Mouse (Mus musculus): ENCODE measurements around the gene Abat. TPM values are rescaled to one million over a fixed set of nuclear protein-coding genes. Genes with fewer than 3 reads are reported as not detected.

Abat gene
- total RNA-seq (2012; rRNA removed): 2.3 and 4.3 TPM in 2 replicates

- no peaks in the 10 kb centered on the region for H3K36me3 ChIP-seq (ENCODE audit: control insufficient read depth, insufficient read depth, low read length, poor library complexity, severe bottlenecking)
- peak; percentile 83 for DNase-seq (ENCODE audit: low read depth, low spot score)
Measured at GRCm38 (mm10) chr16:8513236-8513906, at the start of gene Abat. Gene Abat, plus strand, starts transcription at chr16:8513429.

DNA sequence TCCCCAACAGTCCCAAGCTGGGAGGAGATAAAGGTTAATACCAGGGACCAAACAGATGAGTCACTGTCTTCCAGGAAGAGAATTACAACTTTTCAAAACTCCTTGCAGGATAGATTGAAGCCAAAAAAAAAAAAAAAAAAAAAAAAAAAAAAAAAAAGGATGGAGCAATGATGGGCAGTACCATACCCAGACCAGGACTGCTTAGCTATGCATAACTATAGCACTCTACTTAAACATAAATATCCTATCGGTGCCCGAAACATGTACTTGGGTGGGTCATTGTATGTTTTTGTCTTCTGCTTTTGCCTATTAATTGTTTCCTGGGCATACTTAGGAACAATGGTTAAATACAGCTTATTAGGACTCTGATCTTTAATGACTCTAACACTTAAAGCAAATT lies 43.1 kb upstream of the Abat start:
- in situ Hi-C loops (cut with MboI; ENCODE audit: low sequenced_read_pairs in 2 of 2, unreplicated experiment in 2 of 2): no loop called here
- Histone ChIP-seq H3K4me3 (ENCODE audit: insufficient read depth in 1 of 2, low read depth in 1 of 2, low read length in 2 of 2, poor library complexity in 1 of 2, severe bottlenecking in 1 of 2) (peak overlapping the region in 1 of 2 experiments; percentile 87; a peak in 1 of 4 replicates), H3K36me3 (ENCODE audit: control insufficient read depth, insufficient read depth, low read length, poor library complexity, severe bottlenecking) (no peaks in the 10 kb centered on the region), H3K4me1 (ENCODE audit: control insufficient read depth in 2 of 2, insufficient read depth in 2 of 2, low read length in 2 of 2, poor library complexity in 1 of 2) (no peaks in the 10 kb centered on the region; a peak in 1 of 4 replicates), H3K27ac (ENCODE audit: insufficient read depth, low read depth, low read length, poor library complexity, severe bottlenecking) (no peak overlapping the region), H3K9me3 (ENCODE audit: control insufficient read depth, insufficient read depth, low read depth, low read length) (no peaks in the 10 kb centered on the region), H3K9ac (ENCODE audit: insufficient read depth, low read depth, low read length, poor library complexity, severe bottlenecking) (no peak overlapping the region; the same call in 1 of the 2 replicates)
- TF ChIP-seq HCFC1 (IDR thresholded peaks at IDR 0.05; ENCODE audit: borderline replicate concordance, insufficient read depth, low read length) (no peak), ZNF384 (IDR thresholded peaks at IDR 0.05; ENCODE audit: low read depth, low read length) (0 out of 2 replicates have a peak, but pooled peaks have one; percentile 66)
- DNase-seq (ENCODE audit: low read depth, low spot score): no peak

More at GRCm38 (mm10) chr16:8513236-8513906, at the start of gene Abat:
- Histone ChIP-seq H3K9me3 (ENCODE audit: control insufficient read depth, insufficient read depth, low read depth, low read length) (no peaks in the 10 kb centered on the region), H3K4me1 (ENCODE audit: control insufficient read depth in 2 of 2, insufficient read depth in 2 of 2, low read length in 2 of 2, poor library complexity in 1 of 2) (no peaks in the 10 kb centered on the region; a peak in 1 of 4 replicates), H3K4me3 (ENCODE audit: insufficient read depth in 1 of 2, low read depth in 1 of 2, low read length in 2 of 2, poor library complexity in 1 of 2, severe bottlenecking in 1 of 2) (peak within 1 kb of the TSS; percentile 67 to 73), H3K9ac (ENCODE audit: insufficient read depth, low read depth, low read length, poor library complexity, severe bottlenecking) (peak within 1 kb of the TSS; percentile 79), H3K27ac (ENCODE audit: insufficient read depth, low read depth, low read length, poor library complexity, severe bottlenecking) (no peak within 1 kb of the TSS)
- in situ Hi-C loops (cut with MboI; ENCODE audit: low sequenced_read_pairs in 2 of 2, unreplicated experiment in 2 of 2): no loop called here
- TF ChIP-seq ZC3H11A (IDR thresholded peaks at IDR 0.05; ENCODE audit: borderline replicate concordance, low read depth, low read length): no peak
- no peak for TF ChIP-seq ZNF384 (IDR thresholded peaks at IDR 0.05; ENCODE audit: low read depth, low read length)
- TF ChIP-seq HCFC1 (IDR thresholded peaks at IDR 0.05; ENCODE audit: borderline replicate concordance, insufficient read depth, low read length): no peak
- TF ChIP-seq CHD2 (IDR thresholded peaks at IDR 0.05; ENCODE audit: low read depth, low read length): no peak
- TF ChIP-seq MAFK (IDR thresholded peaks at IDR 0.05; ENCODE audit: insufficient read depth, low read depth, low read length): no peak

GRCm38 (mm10) chr16:8470603-8471481 lies 42.4 kb upstream of the Abat start, which contains the start of gene Mettl22:
Gene Mettl22, plus strand, starts transcription at chr16:8470788.
- peak; percentile 85 for DNase-seq (ENCODE audit: low read depth, low spot score)
- Histone ChIP-seq H3K9me3 (ENCODE audit: control insufficient read depth, insufficient read depth, low read depth, low read length) (no peaks in the 10 kb centered on the region), H3K27ac (ENCODE audit: insufficient read depth, low read depth, low read length, poor library complexity, severe bottlenecking) (peak within 1 kb of the TSS; percentile 45), H3K4me3 (ENCODE audit: insufficient read depth in 1 of 2, low read depth in 1 of 2, low read length in 2 of 2, poor library complexity in 1 of 2, severe bottlenecking in 1 of 2) (peak within 1 kb of the TSS; percentile 81 to 87), H3K36me3 (ENCODE audit: control insufficient read depth, insufficient read depth, low read length, poor library complexity, severe bottlenecking) (no peaks in the 10 kb centered on the region), H3K4me1 (ENCODE audit: control insufficient read depth in 2 of 2, insufficient read depth in 2 of 2, low read length in 2 of 2, poor library complexity in 1 of 2) (no peaks in the 10 kb centered on the region; a peak in 1 of 4 replicates), H3K9ac (ENCODE audit: insufficient read depth, low read depth, low read length, poor library complexity, severe bottlenecking) (peak within 1 kb of the TSS; percentile 89)
- TF ChIP-seq HCFC1 (IDR thresholded peaks at IDR 0.05; ENCODE audit: borderline replicate concordance, insufficient read depth, low read length) (no peak; the same call in 1 of the 2 replicates), MAFK (IDR thresholded peaks at IDR 0.05; ENCODE audit: insufficient read depth, low read depth, low read length) (no peak), ZNF384 (IDR thresholded peaks at IDR 0.05; ENCODE audit: low read depth, low read length) (no peak), ZC3H11A (IDR thresholded peaks at IDR 0.05; ENCODE audit: borderline replicate concordance, low read depth, low read length) (no peak), CHD2 (IDR thresholded peaks at IDR 0.05; ENCODE audit: low read depth, low read length) (no peak)
- in situ Hi-C loops (cut with MboI; ENCODE audit: low sequenced_read_pairs in 2 of 2, unreplicated experiment in 2 of 2): no loop called here

GRCm38 (mm10) chr16:8487396-8488005 lies 25.7 kb upstream of the Abat start:
- no peak overlapping the region for H3K27ac ChIP-seq (ENCODE audit: insufficient read depth, low read depth, low read length, poor library complexity, severe bottlenecking)
- peaks cover 33% of the 10 kb centered on the region; the same call in 1 of the 2 replicates for H3K36me3 ChIP-seq (ENCODE audit: control insufficient read depth, insufficient read depth, low read length, poor library complexity, severe bottlenecking)

More at GRCm38 (mm10) chr16:8487396-8488005, 25.7 kb upstream of the Abat start:
- H3K9me3 ChIP-seq (ENCODE audit: control insufficient read depth, insufficient read depth, low read depth, low read length): no peaks in the 10 kb centered on the region
- H3K9ac ChIP-seq (ENCODE audit: insufficient read depth, low read depth, low read length, poor library complexity, severe bottlenecking): no peak overlapping the region
- peaks cover 0 to 3% of the 10 kb centered on the region in 2 experiments; a peak in 2 of 4 replicates for H3K4me1 ChIP-seq (ENCODE audit: control insufficient read depth in 2 of 2, insufficient read depth in 2 of 2, low read length in 2 of 2, poor library complexity in 1 of 2)
- no peak overlapping the region for H3K4me3 ChIP-seq (ENCODE audit: insufficient read depth in 1 of 2, low read depth in 1 of 2, low read length in 2 of 2, poor library complexity in 1 of 2, severe bottlenecking in 1 of 2)
- in situ Hi-C loops (cut with MboI; ENCODE audit: low sequenced_read_pairs in 2 of 2, unreplicated experiment in 2 of 2): no loop called here
- TF ChIP-seq MAFK (IDR thresholded peaks at IDR 0.05; ENCODE audit: insufficient read depth, low read depth, low read length): no peak
- no peak for TF ChIP-seq ZNF384 (IDR thresholded peaks at IDR 0.05; ENCODE audit: low read depth, low read length)
- no peak for TF ChIP-seq HCFC1 (IDR thresholded peaks at IDR 0.05; ENCODE audit: borderline replicate concordance, insufficient read depth, low read length)
- no peak for TF ChIP-seq ZC3H11A (IDR thresholded peaks at IDR 0.05; ENCODE audit: borderline replicate concordance, low read depth, low read length)
- no peak for TF ChIP-seq CHD2 (IDR thresholded peaks at IDR 0.05; ENCODE audit: low read depth, low read length)
- no peak for DNase-seq (ENCODE audit: low read depth, low spot score)
